Mouse (Mus musculus) midbrain, embryonic 16.5 days (tissue): ENCODE measurements around the gene Gm20388. TPM values are rescaled to one million over a fixed set of nuclear protein-coding genes. Genes with fewer than 3 reads are reported as not detected.

Experiments used
- ATAC-seq: fragments of 200-750 bp; cut with Nextera tagmentation; 2 replicates; pipeline ENCODE4 v1.8.0; 2017; ENCODE audit warnings: moderate TSS enrichment
- H3K27ac ChIP-seq: fragments of 300-500 bp; sonication (generic); 2 replicates; pipeline ENCODE4 v1.5.1; 2014; ENCODE audit warnings: mild to moderate bottlenecking, low read length, mixed read lengths
- H3K27me3 ChIP-seq: fragments of 300-500 bp; sonication (generic); 2 replicates; pipeline ENCODE4 v1.6.1; 2014; ENCODE audit warnings: low read depth, low read length, mixed read lengths; ENCODE audit not compliant: control insufficient read depth, insufficient read depth
- H3K36me3 ChIP-seq: fragments of 300-500 bp; sonication (generic); 2 replicates; pipeline ENCODE4 v1.6.1; 2014; ENCODE audit warnings: mild to moderate bottlenecking, low read length, moderate library complexity, mixed read lengths; ENCODE audit not compliant: control insufficient read depth, insufficient read depth
- H3K4me1 ChIP-seq: fragments of 300-500 bp; sonication (generic); 2 replicates; pipeline ENCODE4 v1.6.1; 2014; ENCODE audit warnings: mild to moderate bottlenecking, low read length, mixed read lengths; ENCODE audit not compliant: control insufficient read depth, insufficient read depth
- H3K4me2 ChIP-seq: fragments of 300-500 bp; sonication (generic); 2 replicates; pipeline ENCODE4 v1.6.1; 2014; ENCODE audit warnings: mild to moderate bottlenecking, low read length, mixed read lengths
- H3K4me3 ChIP-seq: fragments of 300-500 bp; sonication (generic); 2 replicates; pipeline ENCODE4 v1.5.1; 2014; ENCODE audit warnings: low read depth, mild to moderate bottlenecking, low read length, moderate library complexity, mixed read lengths
- H3K9ac ChIP-seq: fragments of 300-500 bp; sonication (generic); 2 replicates; pipeline ENCODE4 v1.6.1; 2014; ENCODE audit warnings: low read depth, low read length, mixed read lengths
- H3K9me3 ChIP-seq: fragments of 300-500 bp; sonication (generic); replicated peaks from 2 replicates; pipeline ENCODE4 v1.6.1; 2014; ENCODE audit warnings: mild to moderate bottlenecking, low read length, mixed read lengths; ENCODE audit not compliant: control insufficient read depth, poor library complexity, severe bottlenecking
- whole genome bisulfite sequencing: fragments of 180-500 bp; shearing (Covaris S2); extraction: QIAGEN DNeasy Blood & Tissue Kit; methylation state at CpG from one replicate; pipeline ENCODE4 v1.1.7; 2014; 5-methylcytosine and 5-hydroxymethylcytosine counted together
- polyA plus RNA-seq: library from polyadenylated mRNA; unstranded; fragments of >200 nt; fragmentation: Nextera tagmentation; extraction: Ambion mirVana; gene quantifications from 2 replicates; pipeline ENCODE4 v1.2.1, GENCODE M21; 2015

Gene Gm20388
- polyA plus RNA-seq, 1 experiment from 2014 or later, result 7.5 TPM

- H3K27ac ChIP-seq, result no peak overlapping the region
- WGBS, result 72% methylated on average over 8 of the region's 8 CpGs
- no peak overlapping the region for H3K4me3 ChIP-seq
- peaks cover 9% of the 10 kb centered on the region for H3K4me1 ChIP-seq
- no peaks in the 10 kb centered on the region for H3K9me3 ChIP-seq
- H3K36me3 ChIP-seq, result no peaks in the 10 kb centered on the region
- no peak overlapping the region for H3K9ac ChIP-seq
- no peak for ATAC-seq
- no peaks in the 10 kb centered on the region for H3K27me3 ChIP-seq
- H3K4me2 ChIP-seq, result no peak overlapping the region
Measured at GRCm38 (mm10) chr8:121361166-121361565, 1450.5 kb downstream of the Gm20388 start.

- 83% methylated on average over 6 of the region's 6 CpGs for WGBS
- no peak for ATAC-seq
Measured at GRCm38 (mm10) chr8:121364646-121365045, 1454.0 kb downstream of the Gm20388 start.

GRCm38 (mm10) chr8:121365150-121365549, 1454.5 kb downstream of the Gm20388 start:
- Histone ChIP-seq H3K4me3 (no peak overlapping the region), H3K36me3 (no peaks in the 10 kb centered on the region), H3K9ac (no peak overlapping the region), H3K4me1 (no peaks in the 10 kb centered on the region), H3K27me3 (no peaks in the 10 kb centered on the region), H3K9me3 (no peaks in the 10 kb centered on the region), H3K27ac (no peak overlapping the region), H3K4me2 (no peak overlapping the region)
- WGBS, result 89% methylated on average over 3 of the region's 3 CpGs
- ATAC-seq, result no peak

More at GRCm38 (mm10) chr8:121364646-121365045, 1454.0 kb downstream of the Gm20388 start:
- Histone ChIP-seq H3K4me1 (peaks cover 2% of the 10 kb centered on the region; the same call in 1 of the 2 replicates), H3K4me2 (no peak overlapping the region), H3K4me3 (no peak overlapping the region), H3K36me3 (no peaks in the 10 kb centered on the region), H3K27ac (no peak overlapping the region), H3K9ac (no peak overlapping the region), H3K9me3 (no peaks in the 10 kb centered on the region), H3K27me3 (no peaks in the 10 kb centered on the region)

GRCm38 (mm10) chr8:121366655-121367054, 1456.0 kb downstream of the Gm20388 start:
- no peak overlapping the region for H3K27ac ChIP-seq
- H3K9ac ChIP-seq, result no peak overlapping the region
- no peaks in the 10 kb centered on the region for H3K36me3 ChIP-seq
- no peak overlapping the region for H3K4me3 ChIP-seq
- no peak for ATAC-seq
- WGBS, result 90% methylated on average over 12 of the region's 12 CpGs
- no peaks in the 10 kb centered on the region for H3K9me3 ChIP-seq
- no peaks in the 10 kb centered on the region; the same call in 1 of the 2 replicates for H3K27me3 ChIP-seq
- H3K4me2 ChIP-seq, result no peak overlapping the region
- H3K4me1 ChIP-seq, result no peaks in the 10 kb centered on the region

GRCm38 (mm10) chr8:121368799-121369198, 1458.2 kb downstream of the Gm20388 start:
- no peak for ATAC-seq
- Histone ChIP-seq H3K4me3 (no peak overlapping the region), H3K4me2 (no peak overlapping the region), H3K9me3 (no peaks in the 10 kb centered on the region), H3K27me3 (no peaks in the 10 kb centered on the region; the same call in 1 of the 2 replicates), H3K27ac (no peak overlapping the region), H3K36me3 (no peaks in the 10 kb centered on the region), H3K9ac (no peak overlapping the region), H3K4me1 (no peaks in the 10 kb centered on the region)
- 60% methylated on average over 11 of the region's 11 CpGs for WGBS

GRCm38 (mm10) chr8:121369378-121369777, 1458.7 kb downstream of the Gm20388 start:
- ATAC-seq, result no peak
- Histone ChIP-seq H3K27me3 (no peaks in the 10 kb centered on the region; the same call in 1 of the 2 replicates), H3K4me2 (no peak overlapping the region), H3K9me3 (no peaks in the 10 kb centered on the region), H3K4me1 (no peaks in the 10 kb centered on the region), H3K27ac (no peak overlapping the region), H3K9ac (no peak overlapping the region), H3K4me3 (no peak overlapping the region), H3K36me3 (no peaks in the 10 kb centered on the region)
- WGBS, result 89% methylated on average over 11 of the region's 11 CpGs

- H3K36me3 ChIP-seq, result no peaks in the 10 kb centered on the region
- no peak overlapping the region for H3K27ac ChIP-seq
- WGBS, result 60% methylated on average over 9 of the region's 9 CpGs
- H3K4me1 ChIP-seq, result no peaks in the 10 kb centered on the region
- no peaks in the 10 kb centered on the region for H3K9me3 ChIP-seq
- ATAC-seq, result no peak
- H3K4me3 ChIP-seq, result no peak overlapping the region
- H3K27me3 ChIP-seq, result no peaks in the 10 kb centered on the region; the same call in 1 of the 2 replicates
- H3K9ac ChIP-seq, result no peak overlapping the region
- H3K4me2 ChIP-seq, result no peak overlapping the region
Measured at GRCm38 (mm10) chr8:121371287-121371686, 1460.6 kb downstream of the Gm20388 start.

GRCm38 (mm10) chr8:121371911-121372638, 1461.4 kb downstream of the Gm20388 start:
- Histone ChIP-seq H3K9ac (no peak overlapping the region), H3K4me3 (no peak overlapping the region), H3K27me3 (no peaks in the 10 kb centered on the region; the same call in 1 of the 2 replicates), H3K27ac (no peak overlapping the region), H3K36me3 (no peaks in the 10 kb centered on the region), H3K4me2 (no peak overlapping the region), H3K9me3 (no peaks in the 10 kb centered on the region), H3K4me1 (no peaks in the 10 kb centered on the region)
- no peak for ATAC-seq
- 73% methylated on average over 25 of the region's 25 CpGs for WGBS

GRCm38 (mm10) chr8:121372639-121372986, 1462.0 kb downstream of the Gm20388 start:
- ATAC-seq, result no peak
- Histone ChIP-seq H3K27ac (no peak overlapping the region), H3K4me2 (no peak overlapping the region), H3K36me3 (no peaks in the 10 kb centered on the region), H3K27me3 (no peaks in the 10 kb centered on the region; the same call in 1 of the 2 replicates), H3K4me1 (no peaks in the 10 kb centered on the region), H3K9me3 (no peaks in the 10 kb centered on the region), H3K9ac (no peak overlapping the region), H3K4me3 (no peak overlapping the region)
- 77% methylated on average over 10 of the region's 10 CpGs for WGBS
